Mouse (Mus musculus): Measurements from ENCODE around the gene Nudt8.
"Not testable (repeated sequence)": the region's sequence is repeated elsewhere in the genome, so short reads cannot be mapped to it uniquely, and the experiment has no call there.

Nudt8 gene

DNA sequence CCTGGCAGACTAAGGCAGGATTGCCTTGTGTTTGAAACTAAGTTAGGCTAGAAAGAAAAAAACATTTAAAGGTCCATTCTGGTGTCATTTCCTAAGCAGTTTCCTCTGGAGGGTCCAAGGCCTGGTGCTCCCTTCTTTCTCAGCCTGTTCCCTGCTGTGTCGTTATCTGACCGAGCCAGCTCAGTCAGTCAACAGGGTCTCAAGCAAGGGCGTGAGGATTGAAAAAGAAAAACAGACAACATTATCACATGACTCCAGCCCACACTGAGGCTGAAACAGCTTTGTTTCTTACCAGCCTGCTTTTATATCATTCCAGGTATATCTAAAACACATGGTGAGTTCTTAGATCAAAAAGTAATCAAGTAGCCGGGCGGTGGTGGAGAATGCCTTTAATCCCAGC lies 15.3 kb downstream of the Nudt8 start:
- DNase-seq (ENCODE audit: low spot score), result no peak

DNA sequence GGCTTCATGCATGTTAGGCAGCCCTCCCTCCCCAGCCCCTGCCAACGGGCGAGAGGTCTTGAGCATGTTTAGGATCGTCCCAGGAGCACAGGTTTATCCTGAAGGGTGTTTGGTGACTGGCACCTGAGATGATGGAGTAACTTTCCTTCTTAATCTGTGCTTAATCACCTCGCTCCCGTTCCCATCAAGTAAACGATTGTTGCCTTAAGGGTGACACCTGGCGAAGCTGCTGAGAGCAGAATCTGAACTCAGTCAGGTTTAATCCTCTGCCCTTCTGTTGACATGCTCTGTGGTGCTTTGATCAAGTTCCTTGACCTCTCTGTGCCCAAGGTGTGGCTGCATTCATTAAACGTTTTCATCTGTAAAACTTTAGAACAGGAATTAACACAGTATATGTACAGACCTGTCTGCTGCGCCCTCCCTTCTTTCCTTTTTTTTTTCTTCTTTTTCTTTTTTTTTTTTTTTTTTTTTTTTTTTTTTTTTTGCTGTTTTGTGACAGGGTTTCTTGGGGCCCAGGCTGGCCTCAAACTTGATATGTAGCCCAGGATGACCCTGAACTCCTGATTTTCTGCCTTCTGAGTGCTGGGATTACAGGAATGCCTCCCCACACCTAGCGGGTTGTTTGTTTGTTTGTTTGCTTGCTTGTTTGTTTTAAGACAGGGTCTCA lies 17.7 kb downstream of the Nudt8 start:
- no peak for DNase-seq (ENCODE audit: low spot score)

DNA sequence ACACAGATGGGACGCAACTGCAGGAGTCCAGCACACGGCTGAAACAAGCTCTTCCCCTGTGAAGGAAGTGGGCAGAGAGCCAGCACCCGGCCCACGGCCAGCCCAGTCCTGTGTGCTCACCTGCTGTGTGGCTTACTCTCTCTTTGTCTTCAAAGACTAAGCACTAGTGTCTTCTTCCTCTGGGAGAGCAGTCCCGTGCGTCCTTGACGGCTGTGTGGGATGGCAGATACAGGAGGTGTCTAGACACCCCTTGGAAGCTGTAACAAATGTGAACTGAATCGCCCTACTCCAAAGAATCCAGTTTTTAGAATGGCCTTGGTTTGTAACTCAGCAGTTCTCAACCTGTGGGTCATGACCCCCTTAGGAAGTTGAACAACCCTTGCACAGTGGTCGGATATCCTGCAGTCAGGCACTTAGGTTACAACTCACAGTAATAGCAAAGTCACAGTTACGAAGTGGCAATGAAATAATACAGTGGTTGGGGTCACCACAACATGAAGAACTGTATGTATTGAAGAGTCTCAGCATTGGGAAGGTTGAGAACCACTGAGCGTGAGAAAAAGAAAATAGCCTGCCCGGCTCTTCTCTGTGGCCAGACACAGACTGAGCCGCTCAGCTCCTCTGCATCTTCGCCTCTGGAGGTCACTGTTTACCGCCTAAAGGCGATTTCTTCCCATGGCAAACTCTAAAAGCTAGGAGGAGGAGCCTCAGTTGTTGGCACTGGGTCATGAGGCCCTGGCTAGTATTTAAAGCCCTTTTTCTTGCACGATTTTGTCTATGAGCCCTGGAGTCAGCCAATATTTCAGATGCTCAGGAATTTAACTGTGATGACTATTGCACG lies 18.6 kb downstream of the Nudt8 start:
- peak; percentile 65 for DNase-seq (ENCODE audit: low spot score)

DNA sequence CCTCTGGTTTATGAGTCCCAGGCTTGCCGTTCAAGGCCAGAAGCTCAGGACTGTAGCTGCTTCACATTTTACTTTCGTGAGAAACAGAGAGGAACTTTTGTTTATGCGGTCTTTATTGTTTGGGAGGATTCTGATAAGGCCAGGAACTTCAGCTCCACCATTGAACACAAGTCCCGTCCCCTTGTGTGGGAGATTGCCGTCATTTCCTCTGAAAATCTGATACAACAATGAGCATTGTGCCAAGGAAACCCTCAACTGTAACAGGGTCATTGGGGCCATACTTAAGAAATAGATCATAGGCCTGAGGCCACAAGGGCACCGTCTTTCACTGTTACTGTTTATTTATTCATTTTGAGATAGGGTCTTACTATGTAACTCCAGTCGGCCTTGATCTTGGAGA lies 22.8 kb downstream of the Nudt8 start:
- DNase-seq (ENCODE audit: low spot score), result no peak

DNA sequence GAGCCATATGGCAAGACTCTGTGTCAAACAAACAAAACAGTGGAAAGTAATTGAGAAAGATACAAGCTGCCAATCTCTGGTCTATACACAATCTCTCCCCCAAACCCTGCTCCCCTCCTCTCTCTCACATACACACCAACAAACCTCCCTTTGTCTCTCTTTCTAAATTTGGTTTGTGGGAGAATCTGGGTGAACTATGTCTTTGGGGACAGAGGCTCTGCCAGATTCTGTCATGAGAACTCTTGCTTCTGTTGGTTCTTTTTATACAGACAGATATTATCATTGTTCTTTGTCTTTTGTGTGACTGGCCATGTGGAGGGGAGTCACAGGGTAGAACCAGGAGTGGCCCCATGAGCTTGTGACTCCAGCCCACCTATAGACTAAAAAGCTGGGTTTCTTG lies 27.2 kb downstream of the Nudt8 start:
- no peak for DNase-seq (ENCODE audit: low spot score)

DNA sequence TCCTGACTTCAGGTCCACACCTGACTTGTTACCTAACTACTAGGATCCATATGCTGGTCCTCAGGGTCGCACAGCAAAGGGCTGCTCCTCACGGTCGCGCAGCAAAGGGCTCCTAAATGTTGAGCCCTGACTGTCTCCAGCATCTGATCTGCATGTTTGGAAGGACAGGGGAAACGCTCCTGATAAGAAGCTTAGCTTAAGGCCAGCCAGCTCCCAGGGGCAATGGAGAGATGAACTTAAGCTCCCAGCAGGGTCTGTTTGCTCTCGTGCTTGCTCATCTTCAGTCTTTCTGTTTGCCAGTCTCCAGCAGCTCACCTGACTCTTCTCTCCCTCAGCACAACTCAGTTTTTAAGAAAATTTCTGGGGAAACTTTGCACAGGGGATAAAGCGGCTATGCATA lies 32.3 kb downstream of the Nudt8 start:
- DNase-seq (ENCODE audit: low spot score), result no peak

DNA sequence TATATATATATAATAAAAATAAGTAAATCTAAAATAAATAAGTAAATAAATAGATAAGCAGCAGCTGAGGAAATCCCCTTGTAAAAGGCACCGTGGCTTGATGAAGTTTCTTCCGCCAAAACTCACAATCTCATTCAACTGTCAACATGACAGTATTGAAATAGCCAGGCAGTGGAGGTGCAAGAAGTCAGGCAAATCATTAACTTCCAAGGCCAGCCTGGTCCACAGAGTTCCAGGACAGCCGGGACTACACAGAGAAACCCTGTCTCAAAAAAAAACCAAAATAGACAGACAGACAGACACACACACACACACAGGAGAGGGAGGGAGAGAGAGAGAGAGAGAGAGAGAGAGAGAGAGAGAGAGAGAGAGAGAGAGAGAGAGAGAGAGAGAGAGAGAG lies 32.9 kb downstream of the Nudt8 start:
- DNase-seq (ENCODE audit: low spot score), result no peak

DNA sequence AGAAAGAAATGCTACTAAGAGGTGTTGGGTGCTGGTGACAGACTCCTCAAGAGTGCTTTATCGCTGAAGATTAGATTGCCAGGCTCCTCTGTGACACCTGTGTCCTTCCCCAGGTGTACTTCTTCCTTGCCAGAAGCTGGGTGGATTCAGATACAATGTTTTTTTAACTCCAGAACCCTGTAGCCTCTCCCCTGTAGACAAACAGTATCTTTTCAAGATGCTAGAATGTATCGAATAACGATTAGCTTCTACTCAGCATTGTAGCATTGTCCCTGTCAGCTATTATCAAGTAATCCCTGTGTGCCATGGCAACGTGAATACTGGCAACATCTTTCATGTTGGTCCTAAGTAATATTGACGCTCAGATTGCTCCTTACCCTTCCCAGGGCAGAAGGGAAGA lies 33.4 kb downstream of the Nudt8 start:
- no peak for DNase-seq (ENCODE audit: low spot score)

DNA sequence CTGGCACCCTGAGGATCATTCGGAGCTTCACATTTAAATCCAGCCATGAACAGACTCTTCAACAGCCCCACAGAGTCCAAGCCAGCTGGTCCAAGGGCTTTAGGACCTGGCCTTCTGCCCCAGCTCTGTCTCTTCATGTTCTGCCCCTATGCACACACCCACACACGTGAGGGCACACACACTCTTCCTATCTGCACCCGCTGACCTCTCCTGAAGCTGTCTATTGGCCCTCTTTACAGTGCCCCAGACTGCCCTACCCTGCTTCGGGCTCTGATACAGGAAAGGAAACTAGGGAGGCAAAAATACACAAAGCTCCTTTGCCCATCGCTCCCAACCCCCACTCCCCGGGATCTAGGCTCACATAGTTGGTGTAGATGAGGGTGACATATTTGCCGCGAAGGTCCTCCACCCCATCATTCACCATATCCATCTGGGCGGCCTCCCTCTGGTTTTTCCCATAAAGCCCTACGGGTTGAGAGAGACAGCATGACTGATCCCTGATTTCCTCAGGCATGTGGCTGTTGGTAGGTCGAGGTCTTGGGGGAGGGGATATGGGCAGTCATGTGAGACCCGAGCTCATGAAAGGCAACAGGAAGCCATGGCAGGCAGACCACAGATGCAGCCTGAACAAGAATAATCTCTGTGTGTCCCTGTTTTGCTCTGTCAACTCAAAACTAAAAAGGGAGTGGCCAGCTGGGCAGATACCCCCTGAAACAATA lies 36.1 kb downstream of the Nudt8 start:
- no peak for DNase-seq (ENCODE audit: low spot score)

DNA sequence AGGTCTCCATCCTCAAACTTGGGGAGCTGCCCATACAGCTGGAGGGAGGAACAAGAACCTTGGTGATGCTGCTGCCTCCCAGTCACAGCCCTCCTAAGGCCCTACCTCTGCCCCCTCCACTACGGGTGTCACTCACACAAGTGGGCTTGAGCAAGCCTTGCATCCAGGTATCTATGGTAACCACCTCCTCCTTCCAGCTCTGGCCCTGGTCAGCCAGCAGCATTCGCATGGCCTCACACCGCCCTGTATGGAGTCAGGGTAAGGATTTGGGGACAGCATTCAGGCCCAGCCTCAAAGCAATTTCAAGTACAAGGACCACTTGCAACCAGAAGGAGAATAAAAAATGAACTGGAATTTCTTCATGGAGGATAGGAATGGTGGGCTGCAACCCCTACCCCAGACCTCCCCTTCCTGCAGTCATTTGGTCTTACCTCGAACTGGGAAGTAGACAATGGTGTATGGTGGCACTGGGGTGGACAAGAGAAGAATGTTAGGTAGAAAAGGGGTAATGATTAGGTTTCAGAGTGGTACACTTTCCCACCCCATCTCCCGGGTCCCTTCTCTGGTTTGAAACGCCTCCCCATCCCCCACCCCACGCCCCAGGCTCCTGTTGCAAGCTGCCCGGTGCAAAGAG lies 36.9 kb downstream of the Nudt8 start:
- DNase-seq (ENCODE audit: low spot score), result not testable (repeated sequence)

DNA sequence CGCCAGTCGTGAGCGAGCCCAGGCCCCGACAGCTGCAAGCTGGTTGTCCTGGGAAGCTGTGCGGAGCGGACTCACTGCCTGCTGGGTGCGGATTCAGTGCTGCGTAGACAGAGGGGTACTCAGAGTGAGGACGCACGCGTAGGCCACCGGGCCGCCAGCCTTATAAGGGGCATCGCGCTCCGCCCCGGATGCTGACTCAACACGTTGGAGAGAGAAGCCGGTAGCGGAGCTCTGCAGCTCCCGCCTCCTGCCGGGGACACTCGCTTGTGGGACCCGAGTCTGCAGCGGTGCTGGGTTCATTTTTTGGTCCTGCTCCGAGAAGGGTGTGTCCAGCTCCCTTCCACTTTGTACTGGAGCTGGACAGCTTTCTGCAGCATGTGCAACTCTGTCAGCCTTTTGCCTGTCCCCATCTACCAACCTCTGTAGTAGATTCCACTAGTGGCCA lies 37.4 kb downstream of the Nudt8 start, which contains the start of gene Gstp1:
Gstp1 (minus strand) TSS at position 198 of the 445 bp plus-strand sequence.
- DNase-seq (ENCODE audit: low spot score), result peak; percentile 73

DNA sequence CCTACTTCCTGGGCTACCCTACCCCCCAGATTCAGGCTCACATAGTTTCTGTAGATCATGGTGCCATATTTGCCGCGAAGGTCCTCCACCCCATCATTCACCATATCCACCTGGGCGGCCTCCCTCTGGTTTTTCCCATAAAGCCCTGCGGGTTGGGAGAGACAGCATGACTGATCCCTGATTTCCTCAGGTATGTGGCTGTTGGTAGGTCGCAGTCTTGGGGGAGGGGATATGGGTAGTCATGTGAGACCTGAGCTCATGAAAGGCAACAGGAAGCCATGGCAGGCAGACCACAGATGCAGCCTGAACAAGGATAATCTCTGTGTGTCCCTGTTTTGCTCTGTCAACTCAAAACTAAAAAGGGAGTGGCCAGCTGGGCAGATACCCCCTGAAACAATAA lies 40.6 kb downstream of the Nudt8 start:
- DNase-seq (ENCODE audit: low spot score), result not testable (repeated sequence)

DNA sequence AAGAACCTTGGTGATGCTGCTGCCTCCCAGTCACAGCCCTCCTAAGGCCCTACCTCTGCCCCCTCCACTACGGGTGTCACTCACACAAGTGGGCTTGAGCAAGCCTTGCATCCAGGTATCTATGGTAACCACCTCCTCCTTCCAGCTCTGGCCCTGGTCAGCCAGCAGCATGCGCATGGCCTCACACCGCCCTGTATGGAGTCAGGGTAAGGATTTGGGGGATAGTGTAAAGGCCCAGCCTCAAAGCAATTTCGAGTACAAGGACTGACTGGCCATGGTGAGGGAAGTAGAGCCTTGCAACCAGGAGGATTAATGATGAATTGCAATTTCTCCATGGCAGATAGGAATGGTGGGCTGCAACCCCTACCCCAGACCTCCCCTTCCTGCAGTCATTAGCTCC lies 41.1 kb downstream of the Nudt8 start:
- not testable (repeated sequence) for DNase-seq (ENCODE audit: low spot score)

DNA sequence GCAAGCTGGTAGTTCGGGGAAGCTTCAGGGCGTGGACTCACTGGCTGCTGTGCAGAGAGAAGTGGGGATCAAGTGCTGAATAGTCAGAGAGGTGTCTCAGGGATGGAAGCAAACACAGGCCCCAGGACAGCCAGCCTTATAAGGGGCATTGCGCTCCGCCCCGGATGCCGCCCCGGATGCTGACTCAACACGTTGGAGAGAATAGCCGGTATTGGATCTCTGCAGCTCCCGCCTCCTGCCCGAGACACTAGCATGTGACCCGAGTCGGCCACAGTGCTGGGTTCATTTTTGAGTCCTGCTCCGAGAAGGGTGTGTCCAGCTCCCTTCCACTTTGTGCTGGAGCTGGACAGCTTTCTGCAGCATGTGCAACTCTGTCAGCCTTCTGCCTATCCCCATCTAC lies 41.7 kb downstream of the Nudt8 start:
- no peak for DNase-seq (ENCODE audit: low spot score)

DNA sequence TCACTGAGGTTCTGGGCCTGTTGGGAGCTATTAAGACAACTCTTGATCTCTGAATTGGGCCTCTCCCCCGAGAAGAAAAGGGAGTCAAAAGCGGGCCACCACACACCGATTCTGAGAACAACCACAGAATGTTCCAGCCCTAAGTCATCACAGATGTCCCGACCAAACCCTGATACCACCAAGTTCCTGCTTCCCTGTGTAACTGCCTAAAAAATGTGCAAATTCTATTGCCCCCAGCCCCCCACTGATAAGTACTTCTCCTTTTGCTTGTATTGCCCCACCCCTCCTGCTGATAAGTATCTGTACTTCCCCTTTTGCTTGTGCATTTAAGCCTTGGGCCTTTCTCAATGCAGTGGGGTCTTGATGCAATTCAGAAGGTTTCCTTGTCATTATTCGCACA lies 43.7 kb downstream of the Nudt8 start:
- not testable (repeated sequence) for DNase-seq (ENCODE audit: low spot score)

DNA sequence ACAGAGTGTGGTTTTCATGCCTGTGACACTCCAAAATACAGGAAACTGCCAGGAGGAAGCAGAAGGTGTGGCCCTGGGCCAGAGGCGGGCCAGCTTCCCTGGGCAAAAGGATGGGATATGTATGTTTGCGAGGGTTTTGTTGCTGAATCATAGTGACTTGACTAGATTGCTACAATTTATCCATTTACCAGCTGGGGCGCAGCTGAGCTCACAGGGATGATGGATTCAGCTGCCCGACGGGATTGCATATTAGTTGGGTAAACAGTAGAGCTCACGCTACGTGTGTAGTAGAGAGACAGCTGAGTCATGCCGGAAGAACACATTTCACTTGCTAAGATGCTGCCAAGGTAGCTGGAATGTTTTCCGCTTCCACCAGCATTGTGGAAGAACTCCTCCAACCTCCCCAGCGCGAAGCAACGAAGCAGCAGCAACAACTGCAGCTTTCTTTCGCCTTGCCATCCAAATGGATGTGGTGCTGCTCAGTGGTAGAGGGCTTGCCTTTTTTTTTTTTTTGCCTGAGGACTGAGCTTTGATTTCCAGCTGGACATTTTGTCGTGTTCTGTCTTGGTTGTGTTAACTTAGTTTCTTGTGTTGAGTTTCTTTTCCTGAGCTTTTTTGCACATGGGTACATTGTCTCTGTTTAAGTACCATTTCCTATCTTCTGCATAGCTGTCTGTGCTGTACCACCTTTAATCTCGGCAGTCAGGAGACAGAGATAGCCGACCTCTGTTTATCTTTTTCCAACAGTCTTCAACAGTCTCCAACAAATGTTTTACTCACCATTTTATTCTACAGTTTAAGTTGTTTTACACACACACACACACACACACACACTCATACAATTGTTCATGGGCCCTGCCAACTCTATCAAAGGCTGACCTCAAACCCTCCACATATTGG lies 45.8 kb downstream of the Nudt8 start, which contains the start of gene Gstp2:
Gstp2 (minus strand) TSS at position 58 of the 900 bp plus-strand sequence.
- peak; percentile 84 for DNase-seq (ENCODE audit: low spot score)

DNA sequence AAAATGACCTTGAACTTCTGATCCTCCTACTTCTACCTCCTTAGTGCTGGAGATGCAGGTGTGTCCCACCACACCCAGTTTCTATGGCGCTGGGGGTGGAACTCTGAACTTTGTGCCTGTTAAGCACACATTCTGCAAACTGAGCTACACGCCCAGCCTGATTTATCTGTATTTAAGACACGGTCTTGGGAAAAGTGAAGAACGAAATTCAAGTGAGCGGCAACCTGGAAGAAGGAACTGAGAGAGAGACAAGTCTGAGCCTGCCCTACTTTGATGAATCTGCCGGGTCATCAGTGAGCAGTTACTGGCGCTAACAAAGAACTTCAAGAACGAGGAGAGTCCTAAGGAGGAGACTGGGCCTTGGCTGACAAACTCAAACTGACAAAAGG lies 46.5 kb downstream of the Nudt8 start:
- no peak for DNase-seq (ENCODE audit: low spot score)

DNA sequence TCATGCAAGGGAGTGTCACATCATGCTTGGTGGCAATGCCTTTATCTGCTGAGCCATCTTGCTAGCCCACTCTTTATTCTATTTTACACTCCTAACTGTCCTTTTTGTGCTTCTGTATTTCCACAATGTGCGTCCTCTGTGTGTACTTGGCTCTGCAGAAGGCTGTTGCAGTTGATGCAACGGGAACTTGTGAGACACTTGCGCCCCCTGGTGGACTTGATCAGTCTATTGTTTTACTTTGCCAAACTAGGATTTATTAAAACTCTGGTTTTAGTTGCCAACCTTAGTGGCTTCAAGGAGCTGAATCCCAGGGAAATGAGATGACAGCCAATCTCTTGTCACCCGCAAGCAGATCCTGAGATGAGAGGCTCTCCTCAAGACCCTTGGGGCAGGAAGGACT lies 47.5 kb downstream of the Nudt8 start:
- DNase-seq (ENCODE audit: low spot score), result peak; percentile 55

DNA sequence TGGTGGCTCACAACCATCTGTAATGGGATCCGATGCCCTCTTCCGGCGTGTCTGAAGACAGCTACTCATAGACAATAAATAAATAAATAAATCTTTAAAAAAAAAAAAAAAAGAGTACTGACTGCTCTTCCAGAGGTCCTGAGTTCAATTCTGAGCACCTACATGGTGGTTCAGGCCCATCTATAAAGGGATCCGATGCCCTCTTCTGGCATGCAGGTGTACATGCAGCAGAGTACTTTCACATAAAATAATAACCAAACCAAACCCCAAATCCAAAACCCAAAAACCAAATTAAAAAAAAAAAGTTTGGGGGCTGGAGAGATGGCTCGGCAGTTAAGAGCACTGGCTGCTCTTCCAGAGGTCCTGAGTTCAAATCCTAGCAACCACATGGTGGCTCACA lies 48.7 kb downstream of the Nudt8 start:
- not testable (repeated sequence) for DNase-seq (ENCODE audit: low spot score)

DNA sequence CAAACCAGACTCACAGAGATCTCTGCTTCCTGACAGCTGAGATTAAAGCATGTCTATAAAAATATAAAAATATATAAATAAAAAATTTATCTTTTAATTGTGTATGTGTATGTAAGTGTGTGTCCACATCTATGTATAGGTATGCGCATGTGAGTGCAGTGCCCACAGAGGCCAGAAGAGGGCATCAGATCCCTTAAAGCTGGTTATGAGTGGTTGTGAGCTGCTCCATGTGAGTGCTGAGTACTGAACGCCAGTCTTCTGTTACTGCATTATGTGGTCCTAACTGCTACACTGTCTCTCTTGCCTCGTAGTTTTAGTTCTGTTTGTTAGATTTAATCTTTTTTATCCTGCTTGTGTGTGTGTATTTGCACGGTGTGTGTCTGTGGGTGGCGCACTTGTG lies 50.6 kb downstream of the Nudt8 start:
- DNase-seq (ENCODE audit: low spot score), result no peak

Measured in layer of hippocampus, adult 9-10 months (tissue).